Mouse (Mus musculus) left cerebral cortex, adult 8-10 months (tissue): ENCODE measurements around the gene Klf12. TPM values are rescaled to one million over a fixed set of nuclear protein-coding genes. Genes with fewer than 3 reads are reported as not detected.

Experiments
- DNase-seq, 2 experiments: peaks; one replicate each; pipeline ENCODE4 v3.0.0; 2022; ENCODE audit warnings: low spot score in 2 of 2
- total RNA-seq, 4 experiments: library from RNA; stranded (reverse); gene quantifications; 2 replicates each; pipeline ENCODE4 v1.2.4; 2022

Klf12 gene
- 10 to 100 TPM; 44.0 to 61.2 (median 51.3) TPM for total RNA-seq

DNA sequence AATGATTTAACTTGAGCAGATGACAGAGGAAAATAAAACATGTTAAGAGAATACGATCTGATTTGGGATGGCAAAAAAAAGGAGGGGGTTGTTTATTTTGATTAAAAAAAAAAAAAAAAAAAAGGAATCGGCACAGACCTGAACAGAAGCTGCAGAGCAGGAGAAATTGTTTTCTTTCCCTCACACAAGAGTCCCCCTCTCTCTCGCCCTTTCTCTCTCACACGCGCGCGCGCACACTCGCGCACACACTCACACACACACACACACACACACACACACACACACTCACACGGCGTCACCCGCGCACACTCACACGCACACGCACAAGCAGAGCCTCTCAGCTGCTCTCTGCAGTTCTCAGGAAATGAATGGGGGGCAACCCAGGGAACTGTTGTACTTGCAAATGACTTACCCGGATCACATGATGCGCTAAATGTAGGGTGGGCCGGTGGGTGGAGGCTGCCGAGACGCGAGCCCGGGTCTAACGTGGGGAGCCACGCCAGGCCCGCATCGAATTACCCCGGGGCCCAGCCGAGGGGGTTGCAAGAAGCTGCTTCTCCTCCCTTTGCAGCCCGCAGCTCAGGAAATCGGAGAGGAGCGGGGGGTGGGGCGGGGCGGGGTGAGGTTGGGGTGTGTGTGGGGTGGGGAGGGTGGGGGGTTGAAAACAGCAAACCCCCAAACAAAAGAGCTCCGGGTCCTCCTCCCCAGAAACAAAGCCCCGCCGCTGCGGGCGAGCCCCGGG is at the start of gene Klf12:
Klf12 (minus strand) TSS at position 561 of the 742 bp plus-strand sequence.
- DNase-seq = peak; percentile 70 to 88

DNA sequence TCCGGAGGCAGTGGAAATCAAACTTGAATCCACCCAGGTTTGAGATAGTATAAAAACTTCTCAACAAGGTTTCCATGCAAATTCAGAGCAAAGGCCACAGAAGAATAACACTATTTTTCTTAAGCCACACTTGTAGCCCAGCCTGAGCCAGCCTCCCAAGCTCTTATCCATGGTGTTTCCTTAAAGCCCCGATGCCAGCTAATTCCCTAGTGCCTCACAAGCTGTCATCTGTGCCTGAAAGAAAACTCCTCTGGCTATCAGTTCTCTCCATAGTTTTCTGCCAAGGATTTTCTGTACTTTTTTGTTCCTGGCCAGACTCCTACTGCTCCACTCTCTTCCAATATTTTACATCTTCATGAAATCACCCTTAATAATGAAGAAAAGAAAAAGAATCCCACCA is 48.9 kb upstream of the Klf12 start:
- DNase-seq = no peak

DNA sequence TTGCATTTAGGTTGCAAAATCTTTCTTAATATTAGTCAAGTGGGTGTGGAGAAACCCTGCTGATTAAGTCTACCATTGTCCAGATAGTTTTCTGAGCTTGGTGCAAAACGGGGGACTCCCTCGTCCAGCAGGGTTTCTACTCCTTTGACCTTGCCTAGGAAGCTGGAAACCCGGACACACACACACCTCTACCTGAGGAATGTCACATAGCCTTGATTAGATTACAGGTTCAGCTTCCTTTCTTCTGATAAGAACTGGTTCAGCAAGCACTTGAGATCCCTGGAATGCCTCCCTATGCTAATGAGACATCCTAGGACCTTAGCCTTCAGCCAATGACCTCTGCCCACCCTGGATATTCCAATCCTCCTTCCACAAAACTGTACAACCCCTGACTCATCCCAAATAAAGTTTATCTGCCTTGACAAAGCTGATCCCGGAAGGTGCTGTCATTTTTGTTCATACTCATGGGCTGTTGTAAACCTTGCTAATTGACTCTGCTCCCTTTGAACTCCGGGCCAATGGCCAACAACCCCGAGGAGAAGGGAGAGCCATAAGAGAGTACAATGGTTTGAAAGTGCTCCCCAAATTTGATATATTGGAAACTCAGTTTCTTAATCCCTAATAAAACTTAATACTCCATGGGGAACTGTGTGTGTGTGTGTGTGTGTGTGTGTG is 44.3 kb upstream of the Klf12 start:
- DNase-seq = no peak

DNA sequence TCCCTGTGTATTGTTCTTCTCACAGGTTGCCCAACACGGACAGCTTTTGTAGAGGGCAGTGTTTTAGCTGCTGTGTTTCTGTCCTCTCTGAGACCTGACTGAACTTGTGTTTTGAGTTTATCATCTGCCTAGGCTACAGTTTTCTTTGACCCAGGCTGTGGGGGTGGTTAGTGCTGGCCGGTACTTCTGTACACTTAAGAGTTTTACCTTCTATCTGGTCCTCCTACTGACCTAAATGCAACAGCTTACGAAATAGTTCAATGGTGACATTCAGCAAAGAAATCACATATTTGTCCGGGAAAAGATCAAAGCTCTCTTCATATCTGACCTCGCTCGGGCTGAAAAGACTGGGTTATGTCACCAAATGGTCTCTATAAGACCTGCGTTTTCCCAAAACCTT is 39.8 kb upstream of the Klf12 start:
- DNase-seq = no peak

- no peak for DNase-seq
Measured at GRCm38 (mm10) chr14:100322012-100322411, 37.5 kb upstream of the Klf12 start.

GRCm38 (mm10) chr14:100316780-100317179 is 32.3 kb upstream of the Klf12 start:
- DNase-seq = no peak

DNA sequence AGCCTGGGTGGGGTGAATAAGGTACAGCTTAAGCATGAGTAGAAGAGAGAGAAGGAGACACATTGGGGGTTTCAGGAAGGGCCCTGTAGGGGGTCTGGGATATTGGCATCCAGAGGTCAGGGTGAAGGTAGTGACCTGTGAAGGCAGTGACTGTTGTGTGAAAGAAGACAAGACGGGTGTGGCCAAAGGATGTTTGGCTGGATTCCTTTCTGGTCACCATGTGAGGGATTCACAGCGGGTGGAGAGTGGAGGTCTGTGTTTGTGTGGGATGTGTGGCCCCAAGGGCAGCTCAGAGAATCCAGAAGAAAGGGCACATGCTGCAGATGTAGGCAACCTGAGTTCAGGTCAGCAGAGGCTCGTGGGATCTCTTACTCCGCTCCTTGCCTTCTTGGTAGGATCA is 29.6 kb upstream of the Klf12 start:
- no peak for DNase-seq

GRCm38 (mm10) chr14:100300905-100301304 is 16.4 kb upstream of the Klf12 start:
- DNase-seq = no peak

DNA sequence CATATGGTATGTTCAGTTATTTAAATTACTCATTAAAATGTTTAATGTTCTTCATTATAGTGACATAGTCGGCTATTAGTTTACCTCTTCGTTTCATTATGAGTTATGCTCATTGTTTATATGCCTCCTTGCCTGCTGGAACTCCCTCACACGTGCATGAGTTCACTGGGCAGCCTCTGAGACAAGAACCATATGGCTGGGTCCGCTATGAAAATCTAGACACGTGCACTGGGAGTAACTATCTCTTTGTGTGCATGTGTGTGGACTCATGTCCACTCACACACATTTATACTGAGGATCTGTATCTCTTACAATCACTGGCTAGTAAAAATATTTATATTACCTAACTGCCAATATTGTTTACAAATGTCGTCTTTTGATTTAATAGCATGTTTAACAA is 14.4 kb upstream of the Klf12 start:
- no peak for DNase-seq

- peak in 1 of 2 experiments; percentile 14 for DNase-seq
Measured at GRCm38 (mm10) chr14:100286586-100287241, 2.2 kb upstream of the Klf12 start.

DNA sequence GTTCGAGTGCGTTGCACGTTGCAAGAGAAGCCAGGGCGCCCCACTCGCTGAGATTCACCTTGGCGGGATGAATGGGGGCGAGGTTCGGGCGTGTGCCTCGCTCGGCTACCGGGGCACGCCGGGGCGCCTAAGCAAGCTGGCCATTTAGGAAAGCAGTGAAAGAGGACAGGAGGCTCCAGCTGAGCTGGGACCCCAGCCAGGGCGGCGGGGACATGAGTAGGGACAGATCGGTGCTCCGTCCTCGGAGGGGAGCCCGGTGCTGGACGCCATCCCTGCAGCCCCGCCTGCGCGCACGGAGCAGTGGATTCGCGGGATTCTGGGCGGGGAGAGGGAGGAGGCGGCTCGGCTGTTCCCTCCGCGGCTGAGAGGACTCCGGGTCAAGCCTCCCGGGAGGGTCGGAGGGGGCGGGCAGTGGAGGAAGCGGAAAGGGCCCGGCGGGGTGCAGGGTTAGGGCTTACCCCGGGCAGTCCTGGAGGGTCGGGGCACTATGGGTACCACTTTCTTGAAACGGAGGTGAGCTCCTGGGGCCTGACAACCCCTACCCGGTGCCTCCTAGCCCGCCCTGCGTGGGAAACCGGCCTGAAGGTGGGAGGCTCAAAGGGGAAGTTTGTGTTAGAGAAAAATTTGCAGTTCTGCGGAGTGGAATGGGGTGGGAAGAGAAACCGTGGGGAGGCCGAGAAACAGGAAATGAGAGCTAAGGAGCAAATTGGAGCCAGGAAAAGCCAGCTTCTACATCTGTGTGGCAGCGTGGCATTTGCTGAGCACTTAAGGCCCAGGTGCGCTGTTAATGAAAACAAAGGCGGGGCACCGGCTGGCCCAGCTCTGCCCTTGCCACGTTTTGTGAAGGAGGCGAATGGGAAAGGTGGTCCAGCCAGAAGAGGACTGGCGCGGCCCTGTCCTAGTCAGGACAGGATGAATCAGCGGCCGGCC is 1.4 kb upstream of the Klf12 start:
- peak; percentile 45 to 61 for DNase-seq

DNA sequence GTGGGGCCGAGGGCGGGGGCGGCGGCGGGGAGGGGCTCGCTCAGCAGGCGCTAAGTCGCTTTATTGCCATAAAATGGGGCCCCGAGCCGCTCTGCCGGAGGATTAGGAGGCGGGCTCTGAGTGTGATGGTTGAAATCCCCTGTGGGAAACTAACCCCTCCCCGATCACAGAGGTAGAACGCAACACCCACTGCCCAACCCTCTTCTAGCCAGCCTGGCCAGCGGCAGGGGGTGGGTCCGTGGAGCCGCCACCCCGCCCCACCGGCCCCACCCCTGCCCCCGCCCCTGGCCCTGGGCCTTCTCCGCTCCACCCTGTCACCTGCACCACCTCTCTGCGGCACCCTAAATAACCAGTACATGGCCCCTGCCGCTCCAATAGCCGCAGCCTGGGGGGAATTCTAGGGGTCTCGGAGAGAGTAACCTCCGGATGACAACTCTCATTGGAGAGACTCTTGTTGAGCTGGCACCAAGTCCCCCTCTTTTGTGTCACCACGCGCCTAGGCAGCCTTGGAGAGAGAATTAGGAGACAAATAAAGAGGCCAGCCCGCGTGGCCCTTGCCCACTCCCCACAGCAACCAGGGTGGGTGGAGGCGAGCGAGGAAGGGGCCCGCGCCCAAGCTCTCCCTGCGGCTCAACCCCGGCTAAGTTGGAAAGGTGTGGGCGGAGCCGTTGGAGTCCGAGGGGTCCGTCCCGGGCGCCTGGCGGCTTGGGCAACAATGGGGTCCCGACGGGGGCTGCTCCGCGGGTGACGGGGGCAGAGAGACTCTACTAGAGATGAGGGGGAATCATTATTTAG is 579 bp upstream of the Klf12 start:
- DNase-seq = peak; percentile 52 to 61

GRCm38 (mm10) chr14:100283411-100284118 is 914 bp downstream of the Klf12 start:
- peak in 1 of 2 experiments; percentile 17 for DNase-seq

DNA sequence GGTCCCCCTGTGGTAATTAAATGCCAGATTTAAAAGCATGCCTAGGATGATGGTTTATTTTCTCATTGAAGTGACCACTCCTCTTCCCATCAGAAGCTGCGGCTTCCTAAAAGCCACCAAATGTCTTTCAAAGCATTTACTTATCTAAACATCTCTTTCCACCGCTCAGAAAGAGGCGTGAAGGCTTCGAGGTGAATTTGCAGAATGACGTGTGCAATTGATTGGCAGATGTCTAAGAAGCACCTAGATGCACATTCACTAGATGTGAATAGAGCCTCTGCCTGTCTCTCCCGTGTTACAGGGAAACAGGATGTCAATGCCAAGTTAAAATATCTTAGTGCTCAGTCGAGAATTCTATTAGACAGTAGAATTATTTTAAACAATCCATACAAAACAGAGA is 1.8 kb downstream of the Klf12 start:
- DNase-seq = no peak

GRCm38 (mm10) chr14:100281734-100282133 is 2.7 kb downstream of the Klf12 start:
- DNase-seq = no peak

DNA sequence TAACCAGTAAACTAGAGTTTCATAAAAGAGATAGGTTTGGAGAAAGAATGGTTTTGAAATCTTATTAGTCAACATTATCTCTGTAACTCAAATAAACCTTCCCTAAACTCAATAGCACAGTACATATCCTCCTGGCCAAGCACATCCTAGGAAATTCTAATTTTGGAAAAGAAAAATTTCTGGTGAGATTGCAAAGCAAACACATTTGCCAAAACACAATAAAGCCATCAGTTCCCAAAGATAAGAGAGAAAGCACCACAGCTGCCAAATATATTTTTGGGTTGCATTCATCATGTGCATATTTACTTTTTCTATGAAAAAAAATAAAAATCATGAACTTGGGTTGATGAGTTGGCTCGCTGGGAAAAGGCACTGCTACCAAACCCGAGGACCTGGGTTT is 10.3 kb downstream of the Klf12 start:
- DNase-seq = no peak

GRCm38 (mm10) chr14:100260531-100260930 is 23.9 kb downstream of the Klf12 start:
- DNase-seq = no peak

DNA sequence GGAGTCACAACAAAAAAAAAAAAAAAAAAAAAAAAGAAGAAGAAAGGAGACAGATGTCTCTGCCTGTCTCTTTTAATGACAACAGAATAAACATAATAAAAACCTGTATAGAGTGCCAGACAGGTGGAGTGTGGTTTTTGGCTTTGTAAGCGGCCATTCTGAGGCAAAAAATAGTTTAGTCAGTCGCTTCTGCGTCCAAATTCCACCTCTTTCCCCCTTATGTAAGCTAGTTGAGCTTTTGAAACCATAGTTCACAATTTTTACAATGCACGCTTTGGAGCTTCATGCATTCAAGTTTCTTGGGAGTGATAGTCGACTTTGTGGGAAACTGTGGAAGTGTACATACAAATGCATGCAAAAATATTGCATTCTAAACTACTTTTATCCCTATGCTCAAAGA is 41.4 kb downstream of the Klf12 start:
- no peak for DNase-seq

- DNase-seq = no peak
Measured at GRCm38 (mm10) chr14:100239874-100240273, 44.6 kb downstream of the Klf12 start.

- DNase-seq = no peak
Measured at GRCm38 (mm10) chr14:100236757-100237156, 47.7 kb downstream of the Klf12 start.
